Mouse (Mus musculus) cerebellum, postnatal 25 days (tissue): Measurements from ENCODE around the gene Tlcd1.

ENCODE experiments used
- DNase-seq, 2 experiments: peaks; one replicate each; pipeline ENCODE4 v3.0.0; 2021; ENCODE audit warnings: mixed read lengths in 2 of 2

Tlcd1 gene

DNA sequence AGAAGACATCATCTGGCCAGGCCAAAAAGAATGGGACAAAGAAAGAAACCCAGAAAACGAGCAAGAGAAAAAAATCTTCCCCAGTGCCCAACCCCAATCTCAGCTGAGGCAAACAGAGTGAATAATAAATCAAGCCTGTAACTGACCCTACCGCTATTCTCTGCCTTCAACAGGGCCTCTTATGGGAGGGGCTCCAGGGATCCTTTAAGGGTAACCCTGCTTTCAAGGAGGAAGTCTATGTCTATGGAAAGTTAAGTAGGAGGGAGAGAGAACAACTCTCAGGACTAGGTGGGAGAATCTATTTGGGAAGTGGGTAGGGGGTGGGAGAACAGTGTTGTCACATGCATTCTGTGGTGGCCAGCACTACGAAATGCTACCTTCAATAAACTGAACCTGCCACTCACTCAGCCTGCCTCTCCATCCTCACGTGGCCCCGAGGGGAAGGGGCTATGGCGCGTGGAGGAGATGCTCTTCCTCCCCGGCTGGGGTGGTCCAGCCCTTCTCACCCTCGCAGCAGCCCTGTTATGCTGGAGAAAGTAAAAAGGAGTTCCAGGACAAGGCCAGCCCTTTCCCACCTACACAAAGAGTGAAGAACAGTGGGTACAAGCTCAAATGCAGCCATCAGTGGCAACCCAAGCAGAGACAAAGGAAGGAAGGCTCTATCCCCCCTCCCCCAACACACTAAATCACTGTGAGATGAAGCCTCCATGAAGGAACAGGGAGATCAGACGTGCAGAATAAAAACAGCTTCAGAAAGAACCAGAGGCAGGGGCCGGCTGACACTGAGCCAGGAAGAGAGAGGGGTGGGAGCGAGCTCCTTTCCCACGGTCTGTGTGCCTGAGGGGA is 29.1 kb downstream of the Tlcd1 start:
- DNase-seq = no peak

DNA sequence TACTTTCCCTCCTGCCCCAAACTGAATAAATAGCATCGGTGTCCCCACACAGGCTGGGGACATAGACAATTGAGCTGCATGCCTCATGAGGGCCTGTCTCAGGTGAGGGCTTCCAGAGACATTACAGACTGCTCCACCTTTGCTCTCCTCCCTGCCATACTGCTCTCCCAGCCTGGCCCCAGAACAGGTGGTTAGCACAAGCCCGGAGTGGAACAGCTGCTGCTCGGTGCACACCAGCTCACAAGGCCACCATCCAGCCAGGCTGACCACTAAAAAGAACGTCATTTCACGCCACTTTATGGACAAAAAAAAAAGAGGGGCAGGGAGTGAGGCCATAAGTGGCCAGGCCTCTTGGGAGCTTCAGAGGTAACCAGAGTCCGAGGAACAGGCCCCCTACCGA is 30.7 kb downstream of the Tlcd1 start:
- DNase-seq = no peak

DNA sequence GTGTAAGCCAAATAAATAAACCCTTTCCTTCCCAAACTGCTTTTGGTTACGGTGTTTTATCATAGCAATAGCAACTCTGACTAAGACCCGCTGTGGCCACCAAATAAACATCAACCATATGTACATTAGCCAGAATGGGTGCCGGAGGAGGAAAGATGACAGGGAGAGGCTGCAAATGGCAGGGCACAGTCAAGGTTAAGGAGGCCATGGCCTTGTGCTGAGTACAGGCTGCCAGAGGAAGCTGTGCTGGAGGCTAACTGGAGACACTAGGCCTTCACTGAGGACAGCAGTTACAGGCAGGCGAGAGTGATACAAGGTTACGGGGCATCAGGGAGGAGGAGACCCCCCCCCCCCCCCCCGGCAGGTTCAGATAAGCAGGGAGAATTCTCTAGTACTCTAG is 33.4 kb downstream of the Tlcd1 start:
- no peak for DNase-seq

DNA sequence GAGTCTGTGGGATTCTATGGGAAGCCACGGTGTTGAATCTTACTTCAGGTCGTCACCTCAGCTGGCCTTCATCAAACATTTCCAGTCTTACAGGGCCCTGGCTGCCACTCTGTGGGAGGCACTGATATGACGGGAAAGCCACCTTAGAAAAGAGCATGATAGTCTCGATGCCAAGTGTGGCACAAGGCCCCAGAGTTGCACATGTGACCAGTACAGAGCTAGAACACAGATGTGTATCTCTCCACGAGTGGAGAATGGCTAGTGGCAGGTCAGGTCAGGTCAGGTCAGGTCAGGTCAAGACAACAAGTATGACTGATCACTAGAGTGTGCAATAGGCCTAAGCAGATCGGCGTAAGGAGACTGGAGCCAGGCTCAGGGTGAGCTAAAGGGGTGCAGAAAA is 34.1 kb downstream of the Tlcd1 start:
- DNase-seq = no peak

GRCm38 (mm10) chr11:78211513-78211912 is 35.0 kb downstream of the Tlcd1 start:
- no peak for DNase-seq

- DNase-seq = no peak
Observed at GRCm38 (mm10) chr11:78213086-78213817, 36.7 kb downstream of the Tlcd1 start.

- no peak for DNase-seq
Observed at GRCm38 (mm10) chr11:78215709-78216317, 39.3 kb downstream of the Tlcd1 start.

DNA sequence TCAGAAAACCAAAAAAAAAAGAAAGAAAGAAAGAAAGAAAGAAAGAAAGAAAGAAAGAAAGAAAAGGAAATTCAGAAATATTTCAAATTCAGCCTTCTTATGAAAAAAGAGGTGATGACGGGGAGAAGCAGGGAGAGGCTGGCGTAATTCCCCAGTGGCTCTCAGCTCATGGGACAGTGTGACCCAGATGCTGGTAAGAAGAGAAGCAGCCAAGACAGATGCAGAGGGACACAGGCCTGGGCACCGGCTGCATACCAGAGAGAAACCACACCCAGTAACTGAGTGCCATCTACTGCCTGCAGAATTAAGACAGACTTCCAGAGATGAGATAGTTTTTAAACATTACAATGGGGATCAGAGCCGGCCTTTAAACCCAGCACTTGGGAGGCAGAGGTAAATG is 47.1 kb downstream of the Tlcd1 start:
- no peak for DNase-seq
